Mouse (Mus musculus) left cerebral cortex, postnatal 25 days (tissue): ENCODE data around the gene Nhsl2. TPM values are rescaled to one million over a fixed set of nuclear protein-coding genes. Genes with fewer than 3 reads are reported as not detected.

Source experiments
- DNase-seq, 2 experiments: peaks; one replicate each; pipeline ENCODE4 v3.0.0; 2022; ENCODE audit warnings: low spot score in 2 of 2, mixed read lengths in 1 of 2
- intact Hi-C: fragments of 180-260 bp; cut with DNase I; formaldehyde crosslinking; loops from one replicate; pipeline ENCODE4 v1.15.1; 2025
- total RNA-seq, 2 experiments: library from RNA; stranded (reverse); gene quantifications; 2 replicates each; pipeline ENCODE4 v1.2.3; 2021

The Nhsl2 gene
- total RNA-seq, 2 experiments from 2014 or later = 34.8 to 35.2 TPM

DNA sequence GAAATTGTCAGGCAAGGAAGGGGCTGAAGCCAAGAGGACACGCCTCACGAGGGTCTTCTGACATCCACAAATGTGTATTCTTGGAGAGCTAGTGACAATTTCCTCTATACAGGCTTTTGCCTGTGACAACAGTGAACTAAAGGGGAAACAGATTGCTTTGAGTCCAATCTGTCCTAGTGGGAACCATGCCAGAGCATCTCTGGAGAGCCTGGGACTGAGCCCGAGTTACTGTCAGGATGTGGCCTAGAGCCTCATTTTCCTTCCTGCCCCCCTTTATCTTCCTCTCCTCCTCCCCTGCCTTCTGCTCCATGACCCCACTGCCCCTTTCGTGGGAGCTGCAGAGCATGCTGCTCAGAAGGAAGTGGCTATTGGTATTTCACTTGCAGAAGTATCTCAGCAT is 49.2 kb downstream of the Nhsl2 start:
- intact Hi-C loops = loop anchor here (5.0 kb wide), 1 partner anchor 44 kb away; no protein-coding TSS in a partner anchor
- no peak for DNase-seq

GRCm38 (mm10) chrX:101901806-101902490 is 52.8 kb downstream of the Nhsl2 start:
- DNase-seq = no peak
- intact Hi-C loops = no loop called here

DNA sequence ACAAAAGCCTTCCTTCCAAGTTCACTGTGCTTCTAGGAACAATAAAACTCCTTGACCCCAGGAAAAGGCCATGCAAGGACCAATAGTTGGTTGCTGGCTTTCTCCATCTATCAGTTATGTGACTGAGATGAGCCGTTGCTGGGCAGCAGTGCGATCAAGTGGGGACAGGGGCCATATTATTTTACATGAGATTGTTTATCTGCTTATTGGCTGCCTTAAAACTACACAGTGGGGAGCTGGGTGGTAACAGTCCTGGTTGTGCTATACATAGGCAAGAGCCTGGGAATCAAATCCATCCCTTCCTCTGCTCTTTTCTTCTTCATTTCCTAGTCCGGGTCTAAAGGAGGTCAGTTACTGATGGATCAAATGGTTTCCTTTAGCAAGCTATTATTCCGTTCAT is 53.4 kb downstream of the Nhsl2 start:
- intact Hi-C loops = no loop called here
- no peak for DNase-seq

DNA sequence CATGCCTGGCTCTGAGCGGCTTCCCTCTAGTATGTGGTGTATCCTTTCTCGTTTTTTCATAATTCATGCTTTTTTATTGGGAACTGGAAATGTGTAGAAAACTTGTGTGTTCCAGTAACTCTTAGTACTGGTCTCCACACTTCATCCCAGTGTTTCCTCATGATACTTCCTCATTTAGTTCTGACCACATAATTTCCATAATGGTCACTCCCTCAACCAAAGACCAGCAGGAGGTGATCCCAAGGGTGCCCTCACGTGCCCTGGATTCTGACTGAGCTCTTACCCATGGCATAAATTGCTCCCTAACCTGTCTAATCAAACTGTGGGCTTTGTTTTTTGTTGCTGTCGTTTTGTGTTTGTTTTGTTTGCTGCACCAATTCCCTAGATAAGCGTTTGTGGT is 58.1 kb downstream of the Nhsl2 start:
- intact Hi-C loops = no loop called here
- DNase-seq = no peak

GRCm38 (mm10) chrX:101929131-101929530 is 79.9 kb downstream of the Nhsl2 start:
- intact Hi-C loops = no loop called here
- no peak for DNase-seq

- no peak for DNase-seq
- intact Hi-C loops = no loop called here
Observed at GRCm38 (mm10) chrX:101930301-101930700, 81.1 kb downstream of the Nhsl2 start.

GRCm38 (mm10) chrX:101931016-101931415 is 81.8 kb downstream of the Nhsl2 start:
- no peak for DNase-seq
- intact Hi-C loops = no loop called here

GRCm38 (mm10) chrX:101932244-101932643 is 83.1 kb downstream of the Nhsl2 start:
- intact Hi-C loops = no loop called here
- DNase-seq = no peak

DNA sequence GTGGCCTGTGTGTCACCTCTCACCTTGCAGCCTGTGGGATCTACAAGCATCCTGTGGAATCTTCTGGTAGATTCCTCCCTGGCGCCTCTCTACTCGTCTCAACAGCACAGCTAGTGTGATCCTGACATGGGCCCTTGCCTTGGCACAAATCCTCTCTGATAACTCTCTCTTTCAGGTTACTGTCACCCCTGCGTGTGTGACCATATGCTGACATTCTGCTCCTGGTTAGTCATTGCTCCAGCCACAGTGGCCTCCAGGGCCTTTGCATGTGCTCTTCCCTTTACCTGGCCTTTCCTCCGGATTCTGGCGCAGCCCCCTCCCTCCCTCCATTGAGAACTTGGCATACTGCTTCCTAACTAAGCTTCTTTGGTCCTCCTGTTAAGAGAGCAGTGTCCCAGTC is 84.2 kb downstream of the Nhsl2 start:
- intact Hi-C loops = no loop called here
- no peak for DNase-seq

DNA sequence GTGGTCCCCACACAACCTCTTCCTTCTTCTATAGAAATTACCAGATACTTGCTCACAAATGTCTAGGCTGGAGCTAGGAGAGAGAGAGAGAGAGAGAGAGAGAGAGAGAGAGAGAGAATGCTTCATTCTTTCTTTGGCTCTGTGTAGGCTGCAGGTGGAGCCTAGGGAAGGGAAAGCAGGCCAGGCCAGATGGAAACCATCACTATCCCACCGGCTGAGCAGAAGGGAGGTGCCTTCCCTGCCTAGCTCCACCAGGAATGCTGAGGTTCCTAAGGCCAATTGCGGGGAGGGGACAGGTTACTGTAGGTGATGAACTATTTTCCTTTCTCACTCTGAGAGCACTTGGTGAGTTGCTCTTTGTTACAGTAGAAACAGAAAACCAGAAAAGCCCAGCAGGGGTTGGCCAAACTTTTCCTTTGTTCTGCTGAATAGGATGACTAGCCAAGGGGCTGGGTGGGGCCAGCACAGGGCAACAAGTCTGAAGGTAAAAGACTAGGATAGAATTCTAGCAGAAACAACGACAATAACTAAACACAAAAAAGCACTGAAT is 86.2 kb downstream of the Nhsl2 start:
- intact Hi-C loops = no loop called here
- no peak for DNase-seq

DNA sequence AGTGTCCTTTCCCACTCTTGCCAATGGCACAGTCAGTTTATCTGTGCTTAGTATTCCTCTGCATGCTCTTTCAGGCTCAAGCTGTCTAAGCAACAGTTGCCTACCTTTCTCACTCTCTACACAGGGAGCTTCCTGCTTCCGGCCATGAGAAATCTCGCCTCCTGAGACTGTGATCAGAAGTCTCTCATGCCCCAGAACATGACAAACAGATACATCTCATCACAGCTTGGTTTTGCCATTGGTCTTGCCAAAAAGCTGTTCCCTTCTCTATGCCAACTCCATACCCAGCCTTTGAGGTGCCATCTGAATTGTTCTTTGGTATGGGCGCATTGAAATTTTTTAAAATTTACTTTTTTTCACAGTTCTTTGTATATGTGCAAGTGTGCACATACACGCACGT is 90.3 kb downstream of the Nhsl2 start:
- intact Hi-C loops = no loop called here
- no peak for DNase-seq

DNA sequence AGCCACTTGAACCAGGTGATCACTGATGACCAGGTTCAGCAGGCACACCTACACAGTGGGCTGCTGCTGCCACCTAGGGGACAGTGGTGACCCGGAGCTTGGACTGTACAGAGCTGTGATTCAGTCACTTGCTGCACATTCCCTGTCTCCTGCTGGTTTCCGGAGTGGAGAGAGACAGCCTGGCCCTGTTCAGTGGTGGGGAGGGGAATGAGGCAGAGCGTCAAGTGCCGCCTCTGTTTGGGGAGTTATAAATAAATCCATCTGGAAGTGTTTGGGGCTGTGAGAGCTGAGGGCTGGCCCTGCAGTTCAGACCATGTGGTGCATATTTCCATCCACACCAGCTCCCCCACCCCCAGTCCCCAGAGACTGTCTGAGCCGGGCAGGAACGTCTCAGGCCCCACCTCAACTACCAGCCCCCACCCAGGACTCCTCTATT is 93.3 kb downstream of the Nhsl2 start:
- peak; percentile 44 to 86 for DNase-seq
- intact Hi-C loops = loop anchor here (5.0 kb wide), 2 partner anchors 45 to 135 kb away; no protein-coding TSS in a partner anchor

DNA sequence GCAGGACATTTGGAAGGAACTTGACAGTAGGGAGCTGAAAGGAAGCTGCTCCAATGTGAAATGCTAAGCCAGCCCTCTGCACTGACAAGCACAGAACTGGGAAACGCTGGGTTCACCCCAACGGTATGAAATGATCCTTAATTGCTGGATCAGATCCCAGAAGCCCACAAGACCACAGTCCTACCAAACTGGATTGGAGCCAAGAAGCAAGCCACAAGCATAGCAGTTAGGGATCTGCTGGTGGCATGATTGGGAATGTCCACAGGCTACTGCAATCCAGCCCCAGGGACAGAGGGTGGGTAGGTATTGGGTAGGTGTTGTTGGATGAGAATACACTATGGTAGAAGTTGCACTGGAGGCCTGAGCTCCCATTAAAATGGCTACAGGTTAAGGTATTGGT is 94.6 kb downstream of the Nhsl2 start:
- no peak for DNase-seq
- intact Hi-C loops = loop anchor here (5.0 kb wide), 2 partner anchors 46 to 136 kb away; no protein-coding TSS in a partner anchor

GRCm38 (mm10) chrX:101944761-101945330 is 95.7 kb downstream of the Nhsl2 start:
- no peak for DNase-seq
- intact Hi-C loops = loop anchor here (5.0 kb wide), 2 partner anchors 48 to 138 kb away; no protein-coding TSS in a partner anchor

DNA sequence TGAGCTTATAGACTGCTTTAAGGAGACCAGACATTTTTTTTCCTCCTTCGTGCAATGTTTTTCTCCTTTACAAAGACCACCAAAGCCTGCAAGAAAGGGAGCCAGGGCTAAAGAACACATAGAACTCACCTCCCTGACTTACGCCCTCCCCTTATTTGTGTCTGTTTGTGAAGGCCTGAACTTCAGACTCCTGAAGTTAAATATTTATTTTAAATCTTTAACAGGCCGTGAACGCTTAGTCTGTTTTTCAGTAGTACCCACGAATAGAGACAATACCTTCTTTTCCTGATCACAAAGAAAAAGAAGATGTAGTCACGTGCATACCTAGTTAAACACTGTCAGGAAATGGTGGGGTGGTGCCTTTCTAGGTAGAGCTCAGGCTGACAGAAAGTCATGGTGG is 103.3 kb downstream of the Nhsl2 start:
- no peak for DNase-seq
- intact Hi-C loops = loop anchor here (10.0 kb wide), 1 partner anchor 522 kb away; no protein-coding TSS in a partner anchor

GRCm38 (mm10) chrX:101953256-101953655 is 104.1 kb downstream of the Nhsl2 start:
- intact Hi-C loops = loop anchor here (10.0 kb wide), 1 partner anchor 522 kb away; no protein-coding TSS in a partner anchor
- DNase-seq = no peak

- peak; percentile 81 to 91 for DNase-seq
- intact Hi-C loops = loop anchor here (1.0 to 10.0 kb wide), 2 partner anchors 113 to 521 kb away; no protein-coding TSS in a partner anchor
Observed at GRCm38 (mm10) chrX:101953787-101954491, 104.8 kb downstream of the Nhsl2 start.

DNA sequence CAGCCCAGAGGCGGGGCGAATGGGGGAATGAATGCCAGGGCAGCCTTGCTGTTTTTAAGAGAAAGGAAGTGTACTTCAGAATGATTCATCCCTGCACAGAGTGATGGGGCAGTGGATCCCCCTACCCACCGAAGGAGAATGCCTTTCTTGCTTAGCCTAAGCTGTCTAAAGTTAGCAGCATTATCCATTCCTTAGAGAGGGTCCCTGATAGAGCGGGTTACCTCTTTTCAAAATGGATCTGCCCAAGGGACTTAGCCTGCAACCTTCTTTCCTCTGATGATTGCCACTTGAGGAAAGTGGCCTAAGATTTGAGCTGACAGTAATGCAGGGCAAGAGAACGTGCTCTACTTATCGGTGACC is 105.3 kb downstream of the Nhsl2 start:
- intact Hi-C loops = loop anchor here (1.0 to 10.0 kb wide), 2 partner anchors 113 to 520 kb away; no protein-coding TSS in a partner anchor

DNA sequence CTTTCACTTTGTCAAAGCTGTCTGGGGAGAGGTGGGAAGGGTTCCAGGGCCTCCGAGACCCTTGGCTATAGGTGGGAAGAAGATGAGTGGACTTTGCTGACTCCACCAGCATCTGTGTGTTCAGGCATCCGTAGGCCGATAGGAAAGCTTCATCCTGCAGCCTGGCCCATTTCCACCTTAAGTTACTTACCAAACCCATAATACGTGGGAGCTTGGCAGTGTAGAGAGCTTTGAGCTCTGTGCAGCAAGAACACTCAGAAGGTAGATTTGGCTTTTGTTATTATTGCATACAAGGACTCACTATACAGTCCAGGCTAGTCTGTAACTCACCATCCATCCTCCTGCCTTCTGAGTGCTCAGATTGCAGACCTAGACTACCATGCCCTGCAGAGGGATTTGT is 112.7 kb downstream of the Nhsl2 start:
- DNase-seq = peak in 1 of 2 experiments; percentile 43
- intact Hi-C loops = no loop called here

More for the DNA sequence above, 105.3 kb downstream of the Nhsl2 start:
- no peak for DNase-seq

DNA sequence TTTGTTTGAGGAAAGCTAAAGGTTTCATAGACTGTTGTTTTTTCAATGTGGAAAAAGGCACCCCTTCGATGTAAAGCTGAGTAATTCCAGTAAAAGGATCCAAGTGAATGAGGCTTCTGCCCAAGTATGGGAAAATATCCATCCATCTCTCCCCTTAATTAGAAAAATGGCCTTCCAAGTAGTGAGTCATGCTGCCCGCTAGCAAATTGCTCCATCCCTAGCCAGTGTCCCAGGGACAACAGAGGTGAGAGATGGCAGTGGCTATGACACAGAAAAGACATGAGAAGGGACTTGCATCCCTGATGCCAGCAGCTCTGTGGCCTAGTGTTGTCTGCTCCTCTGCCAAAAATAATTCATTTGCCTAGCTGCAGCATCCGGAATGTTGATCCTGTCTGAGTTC is 114.5 kb downstream of the Nhsl2 start:
- intact Hi-C loops = no loop called here
- DNase-seq = no peak
